Mouse (Mus musculus) small intestine, adult 2 months (tissue): ENCODE results near the gene Cnih3. TPM values are rescaled to one million over a fixed set of nuclear protein-coding genes. Genes with fewer than 3 reads are reported as not detected.

ENCODE experiments used
- H3K27ac ChIP-seq: fragments of 200-500 bp; 2 replicates; pipeline ENCODE4 v1.5.1; 2012; ENCODE audit warnings: low read depth, low read length, control low read depth, inconsistent platforms; ENCODE audit not compliant: insufficient read depth
- H3K27me3 ChIP-seq: fragments of 200-500 bp; 2 replicates; pipeline ENCODE4 v1.6.1; 2012; ENCODE audit warnings: mild to moderate bottlenecking, moderate library complexity, low read length, inconsistent platforms; ENCODE audit not compliant: control insufficient read depth, insufficient read depth
- H3K36me3 ChIP-seq: fragments of 200-500 bp; 2 replicates; pipeline ENCODE4 v1.6.1; 2012; ENCODE audit warnings: mild to moderate bottlenecking, low read length, control low read depth, inconsistent platforms; ENCODE audit not compliant: control insufficient read depth, insufficient read depth
- H3K4me1 ChIP-seq: fragments of 200-500 bp; 2 replicates; pipeline ENCODE4 v1.6.1; 2012; ENCODE audit warnings: low read length, inconsistent platforms, mixed read lengths; ENCODE audit not compliant: control insufficient read depth, insufficient read depth, insufficient read length
- H3K4me3 ChIP-seq: fragments of 200-500 bp; 2 replicates; pipeline ENCODE4 v1.5.1; 2012; ENCODE audit warnings: low read depth, mild to moderate bottlenecking, control low read depth, inconsistent platforms, low read length, moderate library complexity
- CTCF ChIP-seq: fragments of 200-500 bp; IDR thresholded peaks from 2 replicates; pipeline ENCODE4 v1.5.1; 2012; ENCODE audit warnings: low read depth, mild to moderate bottlenecking, control low read depth, inconsistent platforms, low read length, moderate library complexity, mixed read lengths; ENCODE audit not compliant: insufficient replicate concordance, insufficient read length; ENCODE audit errors: extremely low read depth
- POLR2A ChIP-seq: fragments of 200-500 bp; IDR thresholded peaks from 2 replicates; pipeline ENCODE4 v1.6.1; 2012; ENCODE audit warnings: low read depth, mild to moderate bottlenecking, control low read depth, inconsistent platforms, low read length, moderate library complexity
- WGBS: fragments of 180-500 bp; shearing (Covaris S2); methylation state at CpG from one replicate; pipeline ENCODE4 v1.1.7; 2018; 5-methylcytosine and 5-hydroxymethylcytosine counted together
- polyA plus RNA-seq: library from polyadenylated mRNA; depleted of rRNA; stranded (reverse); fragments of >200 nt; gene quantifications from 2 replicates; pipeline ENCODE4 v1.2.3, GENCODE M21; 2012

Cnih3 gene
- polyA plus RNA-seq, 1 experiment: 0.08 TPM

GRCm38 (mm10) chr1:181352043-181352366 is 423 bp upstream of the Cnih3 start:
- Histone ChIP-seq H3K27me3 (peaks cover 31% of the 10 kb centered on the region), H3K4me1 (peaks cover 6% of the 10 kb centered on the region; the same call in 1 of the 2 replicates), H3K4me3 (peak overlapping the region; percentile 47), H3K36me3 (no peaks in the 10 kb centered on the region), H3K27ac (no peak overlapping the region)
- TF ChIP-seq POLR2A (no peak), CTCF (no peak)
- 21% methylated on average over 3 of the region's 3 CpGs for whole genome bisulfite sequencing

- peak overlapping the region; percentile 47 for H3K4me3 ChIP-seq
- TF ChIP-seq CTCF: no peak
- no peak for TF ChIP-seq POLR2A
Measured at GRCm38 (mm10) chr1:181353200-181354097, 1.0 kb downstream of the Cnih3 start.

GRCm38 (mm10) chr1:181355683-181356082 is 3.3 kb downstream of the Cnih3 start:
- H3K36me3 ChIP-seq: no peaks in the 10 kb centered on the region
- no peak overlapping the region for H3K27ac ChIP-seq
- TF ChIP-seq POLR2A (no peak), CTCF (no peak)
- WGBS: 65% methylated on average over 5 of the region's 5 CpGs
- H3K4me3 ChIP-seq: no peak overlapping the region
- peaks cover 31% of the 10 kb centered on the region for H3K27me3 ChIP-seq
- H3K4me1 ChIP-seq: peaks cover 6% of the 10 kb centered on the region; the same call in 1 of the 2 replicates

More at GRCm38 (mm10) chr1:181353200-181354097, 1.0 kb downstream of the Cnih3 start:
- Histone ChIP-seq H3K36me3 (no peaks in the 10 kb centered on the region), H3K27ac (no peak overlapping the region), H3K27me3 (peaks cover 31% of the 10 kb centered on the region), H3K4me1 (peaks cover 6% of the 10 kb centered on the region; the same call in 1 of the 2 replicates)
- 5% methylated on average over 33 of the region's 33 CpGs for WGBS

GRCm38 (mm10) chr1:181357870-181358269 is 5.4 kb downstream of the Cnih3 start:
- Histone ChIP-seq H3K27me3 (peaks cover 12% of the 10 kb centered on the region), H3K36me3 (no peaks in the 10 kb centered on the region), H3K27ac (no peak overlapping the region), H3K4me3 (no peak overlapping the region), H3K4me1 (no peaks in the 10 kb centered on the region)
- no peak for TF ChIP-seq CTCF
- no peak for TF ChIP-seq POLR2A
- WGBS: 48% methylated on average over 2 of the region's 2 CpGs

GRCm38 (mm10) chr1:181358526-181358925 is 6.1 kb downstream of the Cnih3 start:
- no peak overlapping the region for H3K27ac ChIP-seq
- peaks cover 8% of the 10 kb centered on the region; the same call in 1 of the 2 replicates for H3K27me3 ChIP-seq
- H3K4me1 ChIP-seq: no peaks in the 10 kb centered on the region
- H3K36me3 ChIP-seq: no peaks in the 10 kb centered on the region
- WGBS: 44% methylated on average over 7 of the region's 7 CpGs
- no peak overlapping the region for H3K4me3 ChIP-seq
- no peak for TF ChIP-seq POLR2A
- no peak for TF ChIP-seq CTCF

GRCm38 (mm10) chr1:181360732-181361131 is 8.3 kb downstream of the Cnih3 start:
- Histone ChIP-seq H3K27ac (no peak overlapping the region), H3K27me3 (no peaks in the 10 kb centered on the region), H3K36me3 (no peaks in the 10 kb centered on the region), H3K4me1 (no peaks in the 10 kb centered on the region), H3K4me3 (no peak overlapping the region)
- TF ChIP-seq CTCF (no peak), POLR2A (no peak)
- 86% methylated on average over 3 of the region's 3 CpGs for WGBS

GRCm38 (mm10) chr1:181364025-181364424 is 11.6 kb downstream of the Cnih3 start:
- no peak overlapping the region for H3K4me3 ChIP-seq
- TF ChIP-seq POLR2A (no peak), CTCF (no peak)
- H3K27me3 ChIP-seq: no peaks in the 10 kb centered on the region
- H3K4me1 ChIP-seq: no peaks in the 10 kb centered on the region
- no peaks in the 10 kb centered on the region for H3K36me3 ChIP-seq
- 36% methylated on average over 4 of the region's 4 CpGs for WGBS
- no peak overlapping the region for H3K27ac ChIP-seq
